Mouse (Mus musculus) forelimb bud, embryonic 11.5 days (tissue): ENCODE measurements around the gene Uchl4.
"Not testable (repeated sequence)": the region's sequence is repeated elsewhere in the genome, so short reads cannot be mapped to it uniquely, and the experiment has no call there.

ENCODE experiments used
- DNase-seq: peaks from one replicate; pipeline ENCODE4 v3.0.0-alpha.2; 2012; ENCODE audit warnings: low read depth, low spot score

Gene Uchl4

GRCm38 (mm10) chr9:64234768-64235435 is at the start of gene Uchl4:
TSS of gene Uchl4 (plus strand) at chr9:64235201.
- DNase-seq = no peak

GRCm38 (mm10) chr9:64193879-64194278 is 41.1 kb upstream of the Uchl4 start:
- DNase-seq = no peak

- DNase-seq = no peak
Observed at GRCm38 (mm10) chr9:64195554-64195953, 39.4 kb upstream of the Uchl4 start.

GRCm38 (mm10) chr9:64197524-64197923 is 37.5 kb upstream of the Uchl4 start:
- no peak for DNase-seq

GRCm38 (mm10) chr9:64198068-64198762 is 36.8 kb upstream of the Uchl4 start:
- no peak for DNase-seq

- not testable (repeated sequence) for DNase-seq
Observed at GRCm38 (mm10) chr9:64198763-64199418, 36.1 kb upstream of the Uchl4 start.

GRCm38 (mm10) chr9:64199897-64200296 is 35.1 kb upstream of the Uchl4 start:
- no peak for DNase-seq

GRCm38 (mm10) chr9:64202331-64202730 is 32.7 kb upstream of the Uchl4 start:
- DNase-seq = no peak

- DNase-seq = no peak
Observed at GRCm38 (mm10) chr9:64202866-64203265, 32.1 kb upstream of the Uchl4 start.

- no peak for DNase-seq
Observed at GRCm38 (mm10) chr9:64207509-64208084, 27.4 kb upstream of the Uchl4 start.

GRCm38 (mm10) chr9:64214452-64214851 is 20.5 kb upstream of the Uchl4 start:
- DNase-seq = no peak

- no peak for DNase-seq
Observed at GRCm38 (mm10) chr9:64216090-64216489, 18.9 kb upstream of the Uchl4 start.

GRCm38 (mm10) chr9:64216641-64217040 is 18.4 kb upstream of the Uchl4 start:
- no peak for DNase-seq

- DNase-seq = no peak
Observed at GRCm38 (mm10) chr9:64217887-64218286, 17.1 kb upstream of the Uchl4 start.

- no peak for DNase-seq
Observed at GRCm38 (mm10) chr9:64219305-64219704, 15.7 kb upstream of the Uchl4 start.

GRCm38 (mm10) chr9:64219772-64220420 is 15.1 kb upstream of the Uchl4 start:
- DNase-seq = no peak

- DNase-seq = no peak
Observed at GRCm38 (mm10) chr9:64220603-64221002, 14.4 kb upstream of the Uchl4 start.

GRCm38 (mm10) chr9:64221480-64221879 is 13.5 kb upstream of the Uchl4 start:
- DNase-seq = no peak

- no peak for DNase-seq
Observed at GRCm38 (mm10) chr9:64222098-64222497, 12.9 kb upstream of the Uchl4 start.

GRCm38 (mm10) chr9:64225805-64226204 is 9.2 kb upstream of the Uchl4 start:
- DNase-seq = no peak

- no peak for DNase-seq
Observed at GRCm38 (mm10) chr9:64227736-64228135, 7.3 kb upstream of the Uchl4 start.

- DNase-seq = no peak
Observed at GRCm38 (mm10) chr9:64228972-64229371, 6.0 kb upstream of the Uchl4 start.
